Mouse (Mus musculus): ENCODE data around the gene Gm37240. TPM values are rescaled to one million over a fixed set of nuclear protein-coding genes. Genes with fewer than 3 reads are reported as not detected.

The Gm37240 gene
- polyA plus RNA-seq, 1 experiment, result 0.77 TPM

DNA sequence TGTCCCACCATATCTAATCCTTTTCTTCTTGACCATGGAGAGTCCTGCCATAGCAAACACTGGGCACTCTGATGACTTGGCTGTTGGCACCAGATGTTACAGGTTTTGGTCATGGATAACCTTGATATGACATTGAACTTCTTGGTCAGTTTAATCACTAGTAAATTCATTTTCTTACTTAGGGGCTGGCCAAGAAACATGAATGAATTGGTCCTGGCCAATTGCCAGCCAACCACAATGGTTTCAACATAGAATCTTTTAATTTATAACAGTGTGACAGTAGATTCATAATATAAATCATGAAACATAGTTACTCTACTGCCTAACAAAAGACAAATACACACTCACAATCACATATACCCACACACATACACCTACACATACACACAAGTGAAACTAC is 501.9 kb downstream of the Gm37240 start:
- H3K27me3 ChIP-seq (ENCODE audit: control insufficient read depth, insufficient read depth, low read length), result no peaks in the 10 kb centered on the region
- no peak overlapping the region for H3K27ac ChIP-seq (ENCODE audit: insufficient read depth, low read length)
- no peak overlapping the region for H3K4me3 ChIP-seq (replicated peaks; ENCODE audit: insufficient read depth, low read depth, low read length)
- peaks cover 4% of the 10 kb centered on the region; the same call in 1 of the 2 replicates for H3K4me1 ChIP-seq (ENCODE audit: control insufficient read depth, insufficient read depth, low read length)
- TF ChIP-seq CTCF (IDR thresholded peaks at IDR 0.05; ENCODE audit: borderline replicate concordance, insufficient read depth, low read depth, low read length), result no peak
- no peak for TF ChIP-seq POLR2A (IDR thresholded peaks at IDR 0.05; ENCODE audit: borderline replicate concordance, insufficient read depth, low read length)
- DNase-seq, result no peak

GRCm38 (mm10) chr3:85383330-85383729 is 504.0 kb downstream of the Gm37240 start:
- peaks cover 13% of the 10 kb centered on the region for H3K4me1 ChIP-seq (ENCODE audit: control insufficient read depth, insufficient read depth, low read length)
- H3K27ac ChIP-seq (ENCODE audit: insufficient read depth, low read length), result no peak overlapping the region
- TF ChIP-seq CTCF (IDR thresholded peaks at IDR 0.05; ENCODE audit: borderline replicate concordance, insufficient read depth, low read depth, low read length), result no peak
- TF ChIP-seq POLR2A (IDR thresholded peaks at IDR 0.05; ENCODE audit: borderline replicate concordance, insufficient read depth, low read length), result no peak
- H3K4me3 ChIP-seq (replicated peaks; ENCODE audit: insufficient read depth, low read depth, low read length), result no peak overlapping the region
- 69% methylated on average over 3 of the region's 3 CpGs for WGBS
- no peaks in the 10 kb centered on the region for H3K27me3 ChIP-seq (ENCODE audit: control insufficient read depth, insufficient read depth, low read length)
- no peak for DNase-seq

DNA sequence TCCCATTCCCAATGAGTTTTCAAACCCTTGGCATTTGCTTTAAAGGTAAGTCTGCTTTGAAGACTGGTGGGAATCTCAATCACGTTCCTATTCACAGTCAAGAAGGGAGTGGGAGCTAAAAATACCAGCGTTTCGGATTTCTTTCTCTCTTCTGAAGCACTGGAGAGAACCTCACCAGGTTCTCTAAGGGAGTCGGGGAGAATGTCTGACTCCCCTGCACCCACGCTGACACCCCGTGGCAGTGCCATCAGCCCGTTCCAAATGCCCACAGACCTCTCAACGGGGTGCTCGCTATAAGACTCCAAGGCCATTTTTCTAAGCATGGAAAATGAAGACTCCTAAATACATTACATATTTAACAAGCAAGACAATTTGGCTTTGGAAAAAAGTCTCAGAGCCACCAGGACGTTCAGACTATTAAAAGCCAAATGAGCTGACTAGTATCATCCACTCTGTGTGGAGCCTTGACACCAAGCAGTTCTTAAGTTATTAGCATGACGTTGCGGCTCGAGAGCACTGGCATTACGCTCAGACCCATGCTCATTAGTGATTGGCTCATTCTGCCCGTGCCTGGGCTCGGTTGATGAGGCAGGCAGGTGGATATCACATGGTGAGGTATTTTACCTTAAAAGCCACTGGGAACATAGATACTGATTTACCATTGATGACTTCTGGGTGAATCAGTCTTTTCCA is 508.5 kb downstream of the Gm37240 start:
- Histone ChIP-seq H3K4me3 (replicated peaks; ENCODE audit: insufficient read depth, low read depth, low read length) (no peak overlapping the region), H3K27ac (ENCODE audit: insufficient read depth, low read length) (peak overlapping the region; percentile 39), H3K4me1 (ENCODE audit: control insufficient read depth, insufficient read depth, low read length) (peaks cover 22% of the 10 kb centered on the region), H3K27me3 (ENCODE audit: control insufficient read depth, insufficient read depth, low read length) (no peaks in the 10 kb centered on the region)
- TF ChIP-seq CTCF (IDR thresholded peaks at IDR 0.05; ENCODE audit: borderline replicate concordance, insufficient read depth, low read depth, low read length) (no peak), POLR2A (IDR thresholded peaks at IDR 0.05; ENCODE audit: borderline replicate concordance, insufficient read depth, low read length) (no peak)
- peak; percentile 52 to 57 for DNase-seq
- 9% methylated on average over 16 of the region's 16 CpGs for WGBS

GRCm38 (mm10) chr3:85377946-85378702 is 509.2 kb downstream of the Gm37240 start:
- H3K4me3 ChIP-seq (replicated peaks; ENCODE audit: insufficient read depth, low read depth, low read length), result no peak overlapping the region
- H3K4me1 ChIP-seq (ENCODE audit: control insufficient read depth, insufficient read depth, low read length), result peaks cover 22% of the 10 kb centered on the region
- H3K27ac ChIP-seq (ENCODE audit: insufficient read depth, low read length), result peak overlapping the region; percentile 39; the same call in 1 of the 2 replicates
- no peaks in the 10 kb centered on the region for H3K27me3 ChIP-seq (ENCODE audit: control insufficient read depth, insufficient read depth, low read length)
- peak; percentile 89 to 95 for DNase-seq
- WGBS, result 5% methylated on average over 13 of the region's 13 CpGs
- no peak for TF ChIP-seq CTCF (IDR thresholded peaks at IDR 0.05; ENCODE audit: borderline replicate concordance, insufficient read depth, low read depth, low read length)
- no peak for TF ChIP-seq POLR2A (IDR thresholded peaks at IDR 0.05; ENCODE audit: borderline replicate concordance, insufficient read depth, low read length)

- TF ChIP-seq CTCF (IDR thresholded peaks at IDR 0.05; ENCODE audit: borderline replicate concordance, insufficient read depth, low read depth, low read length) (no peak), POLR2A (IDR thresholded peaks at IDR 0.05; ENCODE audit: borderline replicate concordance, insufficient read depth, low read length) (no peak)
- no peak for DNase-seq
- Histone ChIP-seq H3K4me3 (replicated peaks; ENCODE audit: insufficient read depth, low read depth, low read length) (no peak overlapping the region), H3K27me3 (ENCODE audit: control insufficient read depth, insufficient read depth, low read length) (no peaks in the 10 kb centered on the region), H3K4me1 (ENCODE audit: control insufficient read depth, insufficient read depth, low read length) (peaks cover 22% of the 10 kb centered on the region), H3K27ac (ENCODE audit: insufficient read depth, low read length) (peak overlapping the region; percentile 53)
- 46% methylated on average over 3 of the region's 3 CpGs for WGBS
These were observed 509.8 kb downstream of the Gm37240 start for GRCm38 (mm10) chr3:85377505-85377904.

GRCm38 (mm10) chr3:85376541-85376940 is 510.8 kb downstream of the Gm37240 start:
- TF ChIP-seq CTCF (IDR thresholded peaks at IDR 0.05; ENCODE audit: borderline replicate concordance, insufficient read depth, low read depth, low read length) (no peak), POLR2A (IDR thresholded peaks at IDR 0.05; ENCODE audit: borderline replicate concordance, insufficient read depth, low read length) (no peak)
- no peak overlapping the region for H3K4me3 ChIP-seq (replicated peaks; ENCODE audit: insufficient read depth, low read depth, low read length)
- DNase-seq, result no peak
- 99% methylated on average over 2 of the region's 2 CpGs for WGBS
- peaks cover 22% of the 10 kb centered on the region for H3K4me1 ChIP-seq (ENCODE audit: control insufficient read depth, insufficient read depth, low read length)
- no peak overlapping the region for H3K27ac ChIP-seq (ENCODE audit: insufficient read depth, low read length)
- H3K27me3 ChIP-seq (ENCODE audit: control insufficient read depth, insufficient read depth, low read length), result no peaks in the 10 kb centered on the region

- no peak overlapping the region for H3K27ac ChIP-seq (ENCODE audit: insufficient read depth, low read length)
- H3K4me3 ChIP-seq (replicated peaks; ENCODE audit: insufficient read depth, low read depth, low read length), result no peak overlapping the region
- peaks cover 23% of the 10 kb centered on the region for H3K4me1 ChIP-seq (ENCODE audit: control insufficient read depth, insufficient read depth, low read length)
- no peak for DNase-seq
- TF ChIP-seq POLR2A (IDR thresholded peaks at IDR 0.05; ENCODE audit: borderline replicate concordance, insufficient read depth, low read length) (no peak), CTCF (IDR thresholded peaks at IDR 0.05; ENCODE audit: borderline replicate concordance, insufficient read depth, low read depth, low read length) (no peak)
- no peaks in the 10 kb centered on the region for H3K27me3 ChIP-seq (ENCODE audit: control insufficient read depth, insufficient read depth, low read length)
- WGBS, result 62% methylated on average over 3 of the region's 3 CpGs
These were observed 514.3 kb downstream of the Gm37240 start for GRCm38 (mm10) chr3:85373039-85373438.

- Histone ChIP-seq H3K27me3 (ENCODE audit: control insufficient read depth, insufficient read depth, low read length) (no peaks in the 10 kb centered on the region), H3K4me1 (ENCODE audit: control insufficient read depth, insufficient read depth, low read length) (peaks cover 10% of the 10 kb centered on the region), H3K27ac (ENCODE audit: insufficient read depth, low read length) (no peak overlapping the region), H3K4me3 (replicated peaks; ENCODE audit: insufficient read depth, low read depth, low read length) (no peak overlapping the region)
- no peak for TF ChIP-seq CTCF (IDR thresholded peaks at IDR 0.05; ENCODE audit: borderline replicate concordance, insufficient read depth, low read depth, low read length)
- no peak for TF ChIP-seq POLR2A (IDR thresholded peaks at IDR 0.05; ENCODE audit: borderline replicate concordance, insufficient read depth, low read length)
- DNase-seq, result no peak
- WGBS, result 90% methylated on average over 10 of the region's 10 CpGs
These were observed 517.5 kb downstream of the Gm37240 start for GRCm38 (mm10) chr3:85369847-85370246.
